Mouse (Mus musculus) cerebellum, adult 8-10 months (tissue): ENCODE measurements around the gene Qars.

Source experiments
- DNase-seq: peaks from one replicate; pipeline ENCODE4 v3.0.0; 2022

Gene Qars

GRCm38 (mm10) chr9:108507619-108508434 is at the start of gene Qars:
TSS of gene Qars (plus strand) at chr9:108507706.
- peak; percentile 91 for DNase-seq

- no peak for DNase-seq
Observed at GRCm38 (mm10) chr9:108459939-108460318, 47.6 kb upstream of the Qars start.

DNA sequence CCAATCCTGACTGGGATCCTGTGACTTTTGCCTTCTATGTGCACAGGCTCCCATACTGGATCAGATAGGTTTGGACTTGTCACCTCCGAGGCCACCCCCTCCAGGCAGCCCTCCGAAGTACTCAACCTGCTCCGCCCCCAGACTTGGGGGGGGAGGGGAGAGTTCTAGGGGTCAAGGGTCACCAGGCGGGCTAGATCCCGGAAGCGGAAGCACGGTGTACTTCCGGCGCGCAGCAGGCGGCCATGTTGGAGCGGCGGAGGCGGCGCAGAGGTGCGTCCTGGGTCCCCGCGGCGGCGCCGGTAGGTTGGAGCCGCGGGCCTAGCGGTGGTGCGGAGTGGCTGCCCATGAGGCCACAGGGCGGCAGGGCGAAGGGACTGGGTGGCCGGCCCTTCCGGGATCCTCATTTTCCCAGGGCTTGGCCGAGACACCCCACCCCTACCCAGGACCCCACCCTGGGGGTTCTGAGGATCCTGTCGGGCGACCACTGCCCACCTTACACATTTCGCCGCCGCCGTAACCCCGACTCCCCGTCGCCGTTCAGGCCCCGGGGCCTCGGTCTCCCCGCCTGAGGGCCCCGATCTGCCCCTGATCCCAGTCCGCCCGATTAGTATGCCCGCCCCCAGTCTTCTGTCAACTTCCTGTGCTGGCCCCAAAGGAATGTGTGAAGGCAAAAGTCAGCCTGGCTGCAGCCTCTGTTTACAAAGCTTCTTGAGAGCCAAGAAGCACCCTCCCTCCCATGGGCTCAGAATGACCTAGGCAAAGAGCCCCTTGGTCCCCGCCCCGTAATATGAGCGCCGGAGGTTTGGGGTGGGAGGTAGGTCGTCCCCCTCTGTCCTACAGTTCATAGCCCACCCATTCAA is 47.0 kb upstream of the Qars start, which contains the start of gene Ccdc71:
Gene Ccdc71 (plus strand): TSS at position 209 of the 860 bp plus-strand sequence.
- DNase-seq: peak; percentile 86

- no peak for DNase-seq
Observed at GRCm38 (mm10) chr9:108461181-108461631, 46.3 kb upstream of the Qars start, which contains the start of gene Klhdc8b. TSS of gene Klhdc8b (minus strand) at chr9:108461581.

GRCm38 (mm10) chr9:108461675-108462074 is 45.8 kb upstream of the Qars start:
- DNase-seq: no peak

- no peak for DNase-seq
Observed at GRCm38 (mm10) chr9:108462192-108462591, 45.3 kb upstream of the Qars start.

DNA sequence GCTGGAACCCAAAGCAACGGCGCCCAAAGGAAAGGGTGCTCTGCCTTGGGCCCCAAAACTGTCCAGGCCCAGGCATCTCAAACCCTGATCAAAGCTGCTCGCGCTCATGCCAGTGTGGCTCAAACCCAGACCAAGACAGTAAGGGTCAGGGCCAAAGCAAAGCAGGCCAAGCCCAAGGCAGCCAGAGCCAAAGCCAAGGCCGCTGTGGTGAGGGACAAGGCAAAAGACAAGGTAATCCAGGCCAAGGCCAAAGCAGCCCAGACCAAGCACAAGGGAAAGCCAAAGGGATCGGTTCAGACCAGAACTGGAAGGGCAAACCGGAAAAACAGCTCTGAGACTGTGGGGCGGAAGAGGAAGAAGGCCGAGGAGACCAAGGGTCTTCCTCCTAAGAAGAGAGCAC is 43.8 kb upstream of the Qars start:
- no peak for DNase-seq

GRCm38 (mm10) chr9:108466219-108466618 is 41.3 kb upstream of the Qars start:
- DNase-seq: no peak

DNA sequence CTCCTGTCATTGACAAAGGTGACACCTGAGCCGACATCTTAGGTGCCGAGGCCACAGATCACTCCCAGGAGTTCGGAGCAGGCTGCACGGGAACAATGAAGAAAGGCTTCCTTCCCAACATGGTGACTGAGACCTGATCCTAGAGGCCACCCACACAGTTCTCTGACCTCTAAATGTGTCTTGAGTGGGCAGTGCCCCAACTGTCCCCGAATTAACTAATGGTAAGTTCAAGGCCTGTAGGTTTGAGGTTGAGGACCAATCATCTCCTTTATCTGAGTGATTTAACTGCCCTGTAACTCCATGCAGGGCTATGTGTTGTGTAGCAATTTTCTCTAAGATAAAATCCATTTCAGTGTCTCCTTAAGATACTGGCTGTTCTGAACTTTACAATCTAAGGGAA is 38.1 kb upstream of the Qars start:
- no peak for DNase-seq

DNA sequence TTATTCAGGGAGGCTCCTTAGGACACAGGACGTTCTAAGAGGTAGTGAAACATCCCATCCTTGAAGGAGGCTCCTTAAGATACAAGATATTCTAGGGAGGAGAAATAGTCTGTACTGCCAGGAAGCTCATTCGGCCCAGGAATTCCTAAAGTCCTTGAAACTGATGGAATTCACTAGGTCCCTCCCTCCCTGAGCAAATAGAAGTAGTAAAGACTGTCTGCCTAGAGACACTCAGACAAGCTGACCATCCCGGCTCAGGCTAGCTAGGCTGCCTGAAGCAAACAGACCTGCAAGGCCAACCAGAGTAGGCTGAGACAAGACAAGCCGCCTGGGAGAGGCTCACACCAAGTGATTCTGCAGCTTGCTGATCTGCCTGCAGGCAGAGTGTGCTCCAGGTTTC is 37.7 kb upstream of the Qars start:
- no peak for DNase-seq

- no peak for DNase-seq
Observed at GRCm38 (mm10) chr9:108474528-108474927, 33.0 kb upstream of the Qars start.

DNA sequence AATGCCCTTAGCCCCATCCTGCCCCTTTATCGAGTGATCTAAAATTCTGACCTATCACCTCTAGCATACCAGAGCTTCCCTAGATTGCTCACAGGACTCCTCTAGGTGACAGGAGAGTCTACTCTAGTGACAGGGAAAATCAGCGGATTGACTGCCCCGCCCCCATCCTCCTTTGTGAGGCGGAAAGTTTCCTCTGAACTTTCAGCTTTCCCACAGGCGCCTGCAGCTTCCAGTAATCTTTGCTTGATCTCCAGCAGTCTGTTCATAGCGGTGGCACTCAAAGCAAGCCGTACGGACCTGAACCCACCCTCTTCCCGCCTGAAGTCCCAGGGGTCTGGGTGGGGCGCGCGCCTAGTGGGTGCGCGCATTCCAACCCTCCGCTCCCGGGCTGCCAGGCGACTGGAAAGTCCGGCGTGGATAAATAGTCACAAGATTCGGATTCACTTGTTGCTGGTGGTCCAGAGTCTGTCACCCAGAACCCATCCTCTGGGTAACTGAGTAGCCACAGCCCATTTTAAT is 28.8 kb upstream of the Qars start:
- DNase-seq: no peak

- DNase-seq: no peak
Observed at GRCm38 (mm10) chr9:108479241-108479640, 28.3 kb upstream of the Qars start.

GRCm38 (mm10) chr9:108479721-108480351 is 27.7 kb upstream of the Qars start, which contains the start of gene Lamb2:
TSS of gene Lamb2 (plus strand) at chr9:108479736.
- no peak for DNase-seq

DNA sequence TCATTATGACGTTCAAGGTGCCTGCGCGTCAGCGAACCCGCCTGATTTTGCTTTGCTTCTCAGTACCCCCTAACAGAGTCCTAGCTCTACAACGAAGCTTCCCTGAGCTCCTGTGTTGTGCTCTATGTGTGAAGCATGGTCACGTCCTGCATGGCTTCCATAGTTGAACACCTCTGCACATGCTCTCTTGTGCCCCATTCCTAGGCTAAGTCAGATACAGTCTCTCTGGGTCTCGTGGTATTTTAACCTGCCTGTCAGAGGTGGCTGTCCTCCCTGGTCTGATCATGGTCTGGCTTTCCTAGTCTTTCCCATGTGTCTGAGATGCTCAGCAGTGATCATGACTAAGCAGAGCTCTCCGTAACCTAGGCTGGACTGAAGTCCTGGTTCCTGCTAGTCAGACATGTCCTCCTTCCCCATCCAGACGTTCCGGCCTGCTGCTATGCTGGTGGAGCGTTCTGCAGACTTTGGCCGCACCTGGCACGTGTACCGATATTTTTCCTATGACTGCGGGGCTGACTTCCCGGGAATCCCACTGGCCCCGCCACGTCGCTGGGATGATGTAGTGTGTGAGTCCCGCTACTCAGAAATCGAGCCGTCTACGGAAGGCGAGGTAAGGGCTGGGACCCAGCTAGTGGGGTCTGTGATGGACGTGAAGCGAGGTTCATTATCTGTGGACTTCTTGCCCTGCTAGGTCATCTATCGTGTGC is 26.5 kb upstream of the Qars start:
- DNase-seq: no peak

DNA sequence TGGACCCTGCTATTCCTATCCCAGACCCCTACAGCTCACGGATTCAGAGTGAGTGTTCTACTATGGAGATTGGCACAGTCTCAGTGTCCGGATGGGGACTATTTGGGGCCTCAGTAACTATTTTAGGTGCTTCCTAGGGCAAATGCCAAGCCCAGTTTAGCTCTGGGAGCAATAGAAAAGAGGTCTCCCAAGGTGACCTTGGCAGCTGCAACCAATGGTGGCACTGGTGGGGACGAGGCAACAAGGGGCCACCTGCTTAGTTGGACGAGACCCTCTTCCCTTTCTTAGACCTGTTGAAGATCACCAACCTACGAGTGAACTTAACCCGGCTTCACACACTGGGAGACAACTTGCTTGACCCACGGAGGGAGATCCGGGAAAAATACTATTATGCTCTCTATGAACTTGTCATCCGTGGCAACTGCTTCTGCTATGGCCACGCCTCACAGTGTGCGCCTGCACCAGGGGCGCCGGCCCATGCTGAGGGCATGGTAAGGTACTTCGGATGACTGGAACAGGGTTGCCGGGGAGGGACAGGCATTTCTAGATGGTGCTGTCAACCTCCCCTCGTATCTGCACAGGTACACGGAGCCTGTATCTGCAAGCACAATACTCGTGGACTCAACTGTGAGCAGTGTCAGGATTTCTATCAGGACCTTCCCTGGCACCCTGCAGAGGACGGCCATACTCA is 25.8 kb upstream of the Qars start:
- DNase-seq: no peak

- no peak for DNase-seq
Observed at GRCm38 (mm10) chr9:108483051-108483790, 24.3 kb upstream of the Qars start.

DNA sequence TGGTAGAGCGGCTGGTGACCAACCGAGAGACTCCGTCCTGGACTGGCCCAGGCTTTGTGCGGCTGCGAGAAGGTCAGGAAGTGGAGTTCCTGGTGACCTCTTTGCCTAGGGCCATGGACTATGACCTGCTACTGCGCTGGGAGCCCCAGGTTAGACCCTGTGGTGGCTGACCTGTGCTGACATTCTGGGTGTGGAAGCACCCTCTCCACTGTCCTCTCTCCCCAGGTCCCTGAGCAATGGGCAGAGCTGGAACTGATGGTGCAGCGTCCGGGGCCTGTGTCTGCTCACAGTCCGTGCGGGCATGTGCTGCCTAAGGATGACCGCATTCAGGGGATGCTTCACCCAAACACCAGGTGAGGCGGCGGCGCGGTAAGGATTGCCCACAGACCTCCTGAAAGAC is 23.5 kb upstream of the Qars start:
- DNase-seq: no peak

GRCm38 (mm10) chr9:108485301-108485875 is 22.1 kb upstream of the Qars start:
- no peak for DNase-seq

DNA sequence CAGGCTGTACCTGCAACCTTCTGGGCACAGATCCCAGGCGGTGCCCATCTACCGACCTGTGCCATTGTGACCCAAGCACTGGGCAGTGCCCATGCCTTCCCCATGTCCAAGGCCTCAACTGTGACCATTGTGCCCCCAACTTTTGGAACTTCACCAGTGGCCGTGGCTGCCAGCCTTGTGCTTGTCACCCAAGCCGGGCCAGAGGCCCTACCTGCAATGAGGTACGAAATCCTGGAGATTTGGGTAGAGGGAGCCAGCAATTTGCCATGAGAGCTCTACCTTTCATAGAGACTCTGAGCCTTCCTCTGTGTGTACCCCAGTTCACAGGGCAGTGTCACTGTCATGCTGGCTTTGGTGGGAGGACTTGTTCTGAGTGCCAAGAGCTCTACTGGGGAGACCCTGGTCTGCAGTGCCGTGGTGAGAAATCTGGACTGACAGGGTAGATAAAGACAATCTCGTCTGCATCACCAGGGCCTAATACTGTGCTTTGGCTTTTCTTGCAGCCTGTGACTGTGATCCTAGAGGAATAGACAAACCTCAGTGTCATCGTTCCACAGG is 20.5 kb upstream of the Qars start:
- no peak for DNase-seq
